8 mouse cellular contexts compared by ENCODE assay signal in genomic region chr9:66068971-66069391, GRCm38 (mm10). TPM values are rescaled to one million over a fixed set of nuclear protein-coding genes. Genes with fewer than 3 reads are reported as not detected.
A peak's percentile ranks its signal among the peaks of the same experiment; 100 is the strongest.
DNase-seq lines count a peak whose midpoint lies in the region; ATAC-seq and TF ChIP-seq lines count a peak whose summit lies in the region.

No protein-coding gene starts in this region.

- peak overlapping the region; percentile 66 for H3K4me2 ChIP-seq in hindbrain, embryonic 12.5 days (replicated peaks)
- H3K4me2 ChIP-seq in liver, embryonic 15.5 days: peak overlapping the region; percentile 82
- peak overlapping the region; percentile 94 for H3K4me2 ChIP-seq in neural tube, embryonic 14.5 days (ENCODE audit: low read depth, low read length)

- in situ Hi-C loops in ES-E14 (cut with MboI; ENCODE audit: low sequenced_read_pairs in 2 of 2, unreplicated experiment in 2 of 2): no loop called here

- H3K27me3 ChIP-seq in heart, embryonic 10.5 days (ENCODE audit: insufficient read depth, poor library complexity, severe bottlenecking): peaks cover 43% of the 10 kb centered on the region
- H3K27me3 ChIP-seq in embryonic facial prominence, embryonic 10.5 days (replicated peaks; ENCODE audit: low read depth, poor library complexity, severe bottlenecking): peaks cover 49% of the 10 kb centered on the region
- H3K27me3 ChIP-seq in hindbrain, embryonic 12.5 days: peaks cover 45% of the 10 kb centered on the region
- H3K27me3 ChIP-seq in liver, embryonic 15.5 days: peaks cover 36% of the 10 kb centered on the region
- 0 out of 2 replicates have a peak, but pooled peaks cover 3% of the 10 kb centered on the region for H3K27me3 ChIP-seq in neural tube, embryonic 14.5 days (ENCODE audit: control insufficient read depth, insufficient read depth, low read length)

- ATAC-seq in hindbrain, embryonic 12.5 days (ENCODE audit: low FRiP score): peak; percentile 39; the same call in 1 of the 2 replicates
- ATAC-seq in liver, embryonic 15.5 days (ENCODE audit: insufficient read depth): peak; percentile 55
- ATAC-seq in neural tube, embryonic 14.5 days (ENCODE audit: low read depth): peak; percentile 55
- no peak for ATAC-seq in granulocyte monocyte progenitor cell, adult 5-6 weeks (replicated peaks; ENCODE audit: poor library complexity, severe bottlenecking)

- H3K9ac ChIP-seq in ES-E14 (ENCODE audit: insufficient read depth, low read depth, low read length, poor library complexity, severe bottlenecking): peak overlapping the region; percentile 69
- peak overlapping the region; percentile 62 for H3K9ac ChIP-seq in hindbrain, embryonic 12.5 days
- peak overlapping the region; percentile 90 for H3K9ac ChIP-seq in liver, embryonic 15.5 days
- H3K9ac ChIP-seq in neural tube, embryonic 14.5 days (replicated peaks; ENCODE audit: low read depth, low read length): peak overlapping the region; percentile 55

- no peak for DNase-seq in heart, embryonic 10.5 days (ENCODE audit: low spot score)
- no peak for DNase-seq in heart, adult 18-20 months
- DNase-seq in ES-E14 (ENCODE audit: low read depth, low spot score): no peak
- DNase-seq in embryonic facial prominence, embryonic 10.5 days (ENCODE audit: low spot score): peak; percentile 51

- H3K4me1 ChIP-seq in heart, embryonic 10.5 days: peaks cover 23% of the 10 kb centered on the region
- H3K4me1 ChIP-seq in ES-E14 (ENCODE audit: control insufficient read depth in 2 of 2, insufficient read depth in 2 of 2, low read length in 2 of 2, poor library complexity in 1 of 2): peaks cover 2 to 6% of the 10 kb centered on the region in 2 experiments; a peak in 1 of 4 replicates
- peaks cover 23% of the 10 kb centered on the region for H3K4me1 ChIP-seq in embryonic facial prominence, embryonic 10.5 days
- peaks cover 11% of the 10 kb centered on the region for H3K4me1 ChIP-seq in hindbrain, embryonic 12.5 days
- H3K4me1 ChIP-seq in liver, embryonic 15.5 days (replicated peaks): peaks cover 54% of the 10 kb centered on the region
- no peaks in the 10 kb centered on the region; the same call in 1 of the 2 replicates for H3K4me1 ChIP-seq in neural tube, embryonic 14.5 days (ENCODE audit: control insufficient read depth, insufficient read depth, low read length)

- H3K9me3 ChIP-seq in heart, embryonic 10.5 days: no peaks in the 10 kb centered on the region
- no peaks in the 10 kb centered on the region for H3K9me3 ChIP-seq in ES-E14 (ENCODE audit: control insufficient read depth, insufficient read depth, low read depth, low read length)
- no peaks in the 10 kb centered on the region for H3K9me3 ChIP-seq in embryonic facial prominence, embryonic 10.5 days
- H3K9me3 ChIP-seq in hindbrain, embryonic 12.5 days (replicated peaks): no peaks in the 10 kb centered on the region
- no peaks in the 10 kb centered on the region for H3K9me3 ChIP-seq in liver, embryonic 15.5 days (replicated peaks)
- H3K9me3 ChIP-seq in neural tube, embryonic 14.5 days (ENCODE audit: control insufficient read depth, low read length): no peaks in the 10 kb centered on the region

- H3K27ac ChIP-seq in heart, embryonic 10.5 days: peak overlapping the region; percentile 72
- H3K27ac ChIP-seq in ES-E14 (ENCODE audit: insufficient read depth, low read depth, low read length, poor library complexity, severe bottlenecking): no peak overlapping the region
- peak overlapping the region; percentile 63 for H3K27ac ChIP-seq in embryonic facial prominence, embryonic 10.5 days (replicated peaks)
- no peak overlapping the region for H3K27ac ChIP-seq in hindbrain, embryonic 12.5 days
- H3K27ac ChIP-seq in liver, embryonic 15.5 days (replicated peaks): peak overlapping the region; percentile 81
- H3K27ac ChIP-seq in neural tube, embryonic 14.5 days (ENCODE audit: low read depth, low read length): no peak overlapping the region

- H3K4me3 ChIP-seq in heart, embryonic 10.5 days: peak overlapping the region; percentile 65
- peak overlapping the region; percentile 77 to 80 for H3K4me3 ChIP-seq in ES-E14 (ENCODE audit: insufficient read depth in 1 of 2, low read depth in 1 of 2, low read length in 2 of 2, poor library complexity in 1 of 2, severe bottlenecking in 1 of 2)
- H3K4me3 ChIP-seq in embryonic facial prominence, embryonic 10.5 days: peak overlapping the region; percentile 65
- peak overlapping the region; percentile 42 for H3K4me3 ChIP-seq in hindbrain, embryonic 12.5 days
- peak overlapping the region; percentile 82 for H3K4me3 ChIP-seq in liver, embryonic 15.5 days (replicated peaks)
- peak overlapping the region; percentile 48 for H3K4me3 ChIP-seq in neural tube, embryonic 14.5 days (ENCODE audit: low read depth, low read length)

- WGBS in heart, embryonic 10.5 days: 1% methylated on average over 30 of the region's 30 CpGs
- 1% methylated on average over 30 of the region's 30 CpGs for WGBS in embryonic facial prominence, embryonic 10.5 days
- under 1% methylated on average over 30 of the region's 30 CpGs for WGBS in hindbrain, embryonic 12.5 days
- WGBS in liver, embryonic 15.5 days (ENCODE audit: insufficient replicate concordance): 2% methylated on average over 30 of the region's 30 CpGs
- WGBS in neural tube, embryonic 14.5 days: under 1% methylated on average over 30 of the region's 30 CpGs

- H3K36me3 ChIP-seq in heart, embryonic 10.5 days: peaks cover 34% of the 10 kb centered on the region
- H3K36me3 ChIP-seq in ES-E14 (ENCODE audit: control insufficient read depth, insufficient read depth, low read length, poor library complexity, severe bottlenecking): peaks cover 22% of the 10 kb centered on the region
- H3K36me3 ChIP-seq in embryonic facial prominence, embryonic 10.5 days (replicated peaks): peaks cover 37% of the 10 kb centered on the region
- H3K36me3 ChIP-seq in hindbrain, embryonic 12.5 days: peaks cover 32% of the 10 kb centered on the region
- peaks cover 38% of the 10 kb centered on the region for H3K36me3 ChIP-seq in liver, embryonic 15.5 days (replicated peaks)
- peaks cover 24% of the 10 kb centered on the region for H3K36me3 ChIP-seq in neural tube, embryonic 14.5 days (ENCODE audit: control insufficient read depth, insufficient read depth, low read length)

TF ChIP-seq in ES-E14, 5 proteins besides CTCF, POLR2A, EP300 and RAD21:
- no peak for TF ChIP-seq HCFC1 (IDR thresholded peaks at IDR 0.05; ENCODE audit: borderline replicate concordance, insufficient read depth, low read length)

RNA-seq across cellular contexts. Expression of gene Snx22, which starts 0.5 kb away (rescaled TPM):
- polyA plus RNA-seq in heart, embryonic 10.5 days (2016; fragmentation: Nextera tagmentation; extraction: Ambion mirVana): 2.1 and 3.1 TPM in 2 replicates
- total RNA-seq in heart, adult 18-20 months (2021): under 1 TPM; 0.46 to 0.50 TPM
- total RNA-seq in ES-E14 (2012; rRNA removed): 13.1 and 17.9 TPM in 2 replicates
- polyA plus RNA-seq in embryonic facial prominence, embryonic 10.5 days (2016; fragmentation: Nextera tagmentation; extraction: Ambion mirVana): 3.6 and 3.7 TPM in 2 replicates
- 6.6 and 8.7 TPM in 2 replicates for polyA plus RNA-seq in hindbrain, embryonic 12.5 days (2016; fragmentation: Nextera tagmentation; extraction: Ambion mirVana)
- 34.9 and 36.4 TPM in 2 replicates for polyA plus RNA-seq in liver, embryonic 15.5 days (2015; fragmentation: Nextera tagmentation; extraction: Ambion mirVana)
- polyA plus RNA-seq in neural tube, embryonic 14.5 days (2014; fragmentation: Nextera tagmentation; extraction: Ambion mirVana): 8.0 and 8.9 TPM in 2 replicates
- total RNA-seq in granulocyte monocyte progenitor cell, adult 5-6 weeks (2014; fragmentation: Nextera tagmentation): not detected in 2 replicates
- 0.93 and 1.2 TPM in 2 replicates for total RNA-seq in granulocyte monocyte progenitor cell, adult 5-6 weeks (2017)

RNA-seq across cellular contexts. Expression of gene Ppib, which starts 9.0 kb away (rescaled TPM):
- polyA plus RNA-seq in heart, embryonic 10.5 days (2016; fragmentation: Nextera tagmentation; extraction: Ambion mirVana): 448 and 551 TPM in 2 replicates
- 100 to 1,000 TPM; 102 to 105 TPM for total RNA-seq in heart, adult 18-20 months (2021)
- total RNA-seq in ES-E14 (2012; rRNA removed): 891 and 1,136 TPM in 2 replicates
- polyA plus RNA-seq in embryonic facial prominence, embryonic 10.5 days (2016; fragmentation: Nextera tagmentation; extraction: Ambion mirVana): 471 and 486 TPM in 2 replicates
- 456 and 477 TPM in 2 replicates for polyA plus RNA-seq in hindbrain, embryonic 12.5 days (2016; fragmentation: Nextera tagmentation; extraction: Ambion mirVana)
- polyA plus RNA-seq in liver, embryonic 15.5 days (2015; fragmentation: Nextera tagmentation; extraction: Ambion mirVana): 384 and 391 TPM in 2 replicates
- polyA plus RNA-seq in neural tube, embryonic 14.5 days (2014; fragmentation: Nextera tagmentation; extraction: Ambion mirVana): 317 and 391 TPM in 2 replicates
- total RNA-seq in granulocyte monocyte progenitor cell, adult 5-6 weeks (2014; fragmentation: Nextera tagmentation): 543 and 591 TPM in 2 replicates
- total RNA-seq in granulocyte monocyte progenitor cell, adult 5-6 weeks (2017): 786 and 789 TPM in 2 replicates

RNA-seq across cellular contexts. Expression of gene Snx1, which starts 57.4 kb away (rescaled TPM):
- polyA plus RNA-seq in heart, embryonic 10.5 days (2016; fragmentation: Nextera tagmentation; extraction: Ambion mirVana): 81.9 and 101 TPM in 2 replicates
- total RNA-seq in heart, adult 18-20 months (2021): 10 to 100 TPM; 27.3 to 27.8 TPM
- 27.4 and 42.4 TPM in 2 replicates for total RNA-seq in ES-E14 (2012; rRNA removed)
- 124 and 129 TPM in 2 replicates for polyA plus RNA-seq in embryonic facial prominence, embryonic 10.5 days (2016; fragmentation: Nextera tagmentation; extraction: Ambion mirVana)
- polyA plus RNA-seq in hindbrain, embryonic 12.5 days (2016; fragmentation: Nextera tagmentation; extraction: Ambion mirVana): 130 and 139 TPM in 2 replicates
- polyA plus RNA-seq in liver, embryonic 15.5 days (2015; fragmentation: Nextera tagmentation; extraction: Ambion mirVana): 62.7 and 64.8 TPM in 2 replicates
- polyA plus RNA-seq in neural tube, embryonic 14.5 days (2014; fragmentation: Nextera tagmentation; extraction: Ambion mirVana): 66.7 and 77.4 TPM in 2 replicates
- total RNA-seq in granulocyte monocyte progenitor cell, adult 5-6 weeks (2014; fragmentation: Nextera tagmentation): 71.0 and 93.3 TPM in 2 replicates
- total RNA-seq in granulocyte monocyte progenitor cell, adult 5-6 weeks (2017): 109 and 124 TPM in 2 replicates

RNA-seq across cellular contexts. Expression of gene Ciao2a, which starts 57.4 kb away (rescaled TPM):
- 174 TPM in 2 replicates for polyA plus RNA-seq in heart, embryonic 10.5 days (2016; fragmentation: Nextera tagmentation; extraction: Ambion mirVana)
- 10 to 100 TPM; 68.7 to 71.3 TPM for total RNA-seq in heart, adult 18-20 months (2021)
- total RNA-seq in ES-E14 (2012; rRNA removed): 31.7 and 55.9 TPM in 2 replicates
- 159 and 162 TPM in 2 replicates for polyA plus RNA-seq in embryonic facial prominence, embryonic 10.5 days (2016; fragmentation: Nextera tagmentation; extraction: Ambion mirVana)
- 123 and 126 TPM in 2 replicates for polyA plus RNA-seq in hindbrain, embryonic 12.5 days (2016; fragmentation: Nextera tagmentation; extraction: Ambion mirVana)
- 117 and 132 TPM in 2 replicates for polyA plus RNA-seq in liver, embryonic 15.5 days (2015; fragmentation: Nextera tagmentation; extraction: Ambion mirVana)
- 66.6 and 81.4 TPM in 2 replicates for polyA plus RNA-seq in neural tube, embryonic 14.5 days (2014; fragmentation: Nextera tagmentation; extraction: Ambion mirVana)
- total RNA-seq in granulocyte monocyte progenitor cell, adult 5-6 weeks (2014; fragmentation: Nextera tagmentation): 237 and 248 TPM in 2 replicates
- 172 and 204 TPM in 2 replicates for total RNA-seq in granulocyte monocyte progenitor cell, adult 5-6 weeks (2017)

Comparison
In these comparisons a context has a peak if more than half of its experiments do, and no peak if none do; other contexts are left out.
1. H3K27ac ChIP-seq: peak in heart, embryonic 10.5 days (single experiment), embryonic facial prominence, embryonic 10.5 days (single experiment) and liver, embryonic 15.5 days (single experiment); none in ES-E14 (single experiment), hindbrain, embryonic 12.5 days (single experiment) and neural tube, embryonic 14.5 days (single experiment).
2. Peak in every context shown above with its lines, with median percentiles within 50 percentile points of each other: H3K4me3 ChIP-seq, H3K9ac ChIP-seq and H3K4me2 ChIP-seq.